Mouse (Mus musculus) lung, adult 2 months (tissue): ENCODE measurements at regions not wholly inside any gene's neighbourhood (a gene's known extent, or its start where the extent isn't known, plus 50 kb on each side); places are given as distances from the start of the nearest gene placed in this dataset.

ENCODE experiments used
- CTCF ChIP-seq: fragments of 200-500 bp; IDR thresholded peaks from 2 replicates; pipeline ENCODE4 v1.5.1; 2011; ENCODE audit warnings: mild to moderate bottlenecking, low read length, control low read depth; ENCODE audit not compliant: insufficient read depth
- POLR2A ChIP-seq: fragments of 200-500 bp; IDR thresholded peaks from 2 replicates; pipeline ENCODE4 v1.6.1; 2011; ENCODE audit warnings: low read depth, mild to moderate bottlenecking, control low read depth, low read length, borderline replicate concordance; ENCODE audit errors: extremely low read depth

DNA sequence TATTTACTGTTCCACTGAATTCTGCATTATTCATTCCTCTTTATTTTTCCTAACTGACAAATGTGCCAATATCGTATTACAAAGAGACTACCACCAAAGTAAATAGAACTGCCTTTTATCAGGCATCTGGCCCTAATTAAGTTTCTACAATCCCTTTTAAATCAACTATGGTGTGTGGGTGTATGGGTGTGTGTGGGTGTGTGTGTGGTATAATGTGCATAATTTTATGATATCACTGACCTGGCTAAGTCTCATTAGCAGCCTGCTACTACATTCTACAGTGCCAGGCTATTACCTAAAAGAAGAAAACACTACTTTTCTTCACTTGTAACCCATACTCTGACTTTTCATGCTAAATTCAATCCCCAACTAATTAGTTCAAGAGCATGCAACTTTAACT, 131.3 kb upstream of the Pnpt1 start:
- TF ChIP-seq CTCF = no peak
- no peak for TF ChIP-seq POLR2A
